Mouse (Mus musculus): ENCODE data around the gene Ltbp1. TPM values are rescaled to one million over a fixed set of nuclear protein-coding genes. Genes with fewer than 3 reads are reported as not detected.
A peak's percentile ranks its signal among the peaks of the same experiment; 100 is the strongest.
"Not testable (repeated sequence)": the region's sequence is repeated elsewhere in the genome, so short reads cannot be mapped to it uniquely, and the experiment has no call there.

Ltbp1 gene
- polyA plus RNA-seq, 1 experiment from 2014 or later = 2.1 TPM

DNA sequence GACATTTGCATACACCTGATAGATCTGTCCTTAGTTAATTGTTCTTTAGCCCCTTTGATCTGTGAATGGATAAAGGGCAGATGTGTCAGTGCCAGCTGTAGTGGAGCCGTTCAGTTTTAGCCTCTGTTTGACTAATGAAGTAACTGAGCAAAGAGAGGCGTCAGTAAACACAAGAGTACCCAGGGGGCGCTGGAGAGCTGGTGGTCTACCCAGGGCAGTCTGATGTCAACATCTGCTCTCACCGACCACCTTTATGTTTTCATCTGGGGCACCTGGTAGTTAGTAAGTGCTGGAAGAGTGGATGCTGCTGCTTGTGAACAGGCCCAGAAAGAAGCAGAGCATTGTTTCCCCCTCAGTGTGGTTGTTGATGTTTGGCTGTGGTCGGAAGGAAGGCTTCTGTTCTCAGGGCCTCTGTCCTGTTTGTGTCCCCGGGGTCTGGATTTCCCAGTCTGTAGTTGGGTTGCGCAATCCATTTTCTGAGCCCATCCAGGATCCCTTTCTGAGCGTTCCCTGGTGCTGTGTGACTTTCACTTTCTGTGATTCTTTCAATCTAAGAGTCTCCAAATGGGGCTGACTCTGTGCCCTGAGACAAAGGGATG is 123.1 kb downstream of the Ltbp1 start:
- ATAC-seq (ENCODE audit: low read depth) = no peak
- no peak overlapping the region for H3K27ac ChIP-seq (ENCODE audit: low read length)
- H3K9ac ChIP-seq (ENCODE audit: low read depth, low read length) = no peak overlapping the region
- 29% methylated on average over 8 of the region's 8 CpGs for WGBS (ENCODE audit: insufficient replicate concordance)
- H3K4me3 ChIP-seq (ENCODE audit: low read depth, low read length) = no peak overlapping the region
- no peaks in the 10 kb centered on the region for H3K9me3 ChIP-seq (replicated peaks; ENCODE audit: control insufficient read depth, low read length)
- no peak overlapping the region for H3K4me2 ChIP-seq (ENCODE audit: low read depth, low read length)
- H3K4me1 ChIP-seq (ENCODE audit: control insufficient read depth, low read depth, low read length) = no peaks in the 10 kb centered on the region
- no peaks in the 10 kb centered on the region for H3K36me3 ChIP-seq (ENCODE audit: control insufficient read depth, insufficient read depth)
- H3K27me3 ChIP-seq (ENCODE audit: control insufficient read depth, insufficient read depth, low read depth, low read length) = no peaks in the 10 kb centered on the region

DNA sequence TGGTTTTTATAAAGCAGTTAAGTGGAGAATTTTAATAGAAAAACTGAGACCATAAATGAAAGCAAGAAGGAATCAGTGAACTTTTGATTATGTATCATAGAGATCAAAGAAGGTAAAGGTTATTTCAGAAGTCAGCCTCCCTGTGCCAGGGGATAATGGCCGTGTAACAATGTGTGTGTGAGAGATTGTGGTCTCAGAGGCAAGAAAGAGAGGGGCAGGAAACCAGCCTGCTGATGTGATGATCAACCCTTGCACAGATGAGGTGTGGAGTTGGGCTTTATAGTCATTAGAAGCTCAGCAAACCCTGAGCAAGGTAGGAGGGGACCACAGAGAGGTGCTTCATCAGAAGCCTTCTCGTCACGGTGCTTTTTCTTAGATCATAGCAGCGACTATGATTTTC is 128.6 kb downstream of the Ltbp1 start:
- no peak overlapping the region for H3K4me3 ChIP-seq (ENCODE audit: low read depth, low read length)
- no peak for ATAC-seq (ENCODE audit: low read depth)
- WGBS (ENCODE audit: insufficient replicate concordance) = 57% methylated on average over 4 of the region's 4 CpGs
- no peak overlapping the region for H3K27ac ChIP-seq (ENCODE audit: low read length)
- no peaks in the 10 kb centered on the region for H3K27me3 ChIP-seq (ENCODE audit: control insufficient read depth, insufficient read depth, low read depth, low read length)
- H3K9me3 ChIP-seq (replicated peaks; ENCODE audit: control insufficient read depth, low read length) = no peaks in the 10 kb centered on the region
- H3K4me2 ChIP-seq (ENCODE audit: low read depth, low read length) = no peak overlapping the region
- no peaks in the 10 kb centered on the region for H3K4me1 ChIP-seq (ENCODE audit: control insufficient read depth, low read depth, low read length)
- no peaks in the 10 kb centered on the region for H3K36me3 ChIP-seq (ENCODE audit: control insufficient read depth, insufficient read depth)
- H3K9ac ChIP-seq (ENCODE audit: low read depth, low read length) = no peak overlapping the region

DNA sequence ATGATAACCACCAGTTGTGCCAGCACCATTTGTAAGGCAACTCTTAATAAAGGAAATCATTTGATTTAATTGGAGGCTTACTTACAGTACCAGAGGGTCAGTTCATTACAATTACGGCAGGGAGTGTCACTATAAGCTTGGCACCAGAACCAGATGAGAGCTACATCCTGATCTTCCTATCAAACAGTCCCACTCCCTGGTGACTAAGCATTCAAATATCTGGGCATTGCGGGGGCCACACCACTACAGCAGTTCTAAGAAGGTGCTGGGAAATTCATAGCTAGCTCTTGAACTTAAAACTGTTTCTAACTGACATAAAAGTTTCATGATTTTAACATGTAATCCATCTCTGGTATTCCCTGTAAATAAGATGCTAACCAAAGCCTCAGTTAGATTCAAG is 134.4 kb downstream of the Ltbp1 start:
- H3K4me1 ChIP-seq (ENCODE audit: control insufficient read depth, low read depth, low read length) = peaks cover 7% of the 10 kb centered on the region; the same call in 1 of the 2 replicates
- no peak overlapping the region for H3K27ac ChIP-seq (ENCODE audit: low read length)
- no peaks in the 10 kb centered on the region for H3K9me3 ChIP-seq (replicated peaks; ENCODE audit: control insufficient read depth, low read length)
- H3K9ac ChIP-seq (ENCODE audit: low read depth, low read length) = no peak overlapping the region
- no peaks in the 10 kb centered on the region for H3K36me3 ChIP-seq (ENCODE audit: control insufficient read depth, insufficient read depth)
- 31% methylated on average over 2 of the region's 2 CpGs for WGBS (ENCODE audit: insufficient replicate concordance)
- no peak overlapping the region for H3K4me3 ChIP-seq (ENCODE audit: low read depth, low read length)
- H3K27me3 ChIP-seq (ENCODE audit: control insufficient read depth, insufficient read depth, low read depth, low read length) = no peaks in the 10 kb centered on the region
- ATAC-seq (ENCODE audit: low read depth) = peak; percentile 75
- no peak overlapping the region for H3K4me2 ChIP-seq (ENCODE audit: low read depth, low read length)

DNA sequence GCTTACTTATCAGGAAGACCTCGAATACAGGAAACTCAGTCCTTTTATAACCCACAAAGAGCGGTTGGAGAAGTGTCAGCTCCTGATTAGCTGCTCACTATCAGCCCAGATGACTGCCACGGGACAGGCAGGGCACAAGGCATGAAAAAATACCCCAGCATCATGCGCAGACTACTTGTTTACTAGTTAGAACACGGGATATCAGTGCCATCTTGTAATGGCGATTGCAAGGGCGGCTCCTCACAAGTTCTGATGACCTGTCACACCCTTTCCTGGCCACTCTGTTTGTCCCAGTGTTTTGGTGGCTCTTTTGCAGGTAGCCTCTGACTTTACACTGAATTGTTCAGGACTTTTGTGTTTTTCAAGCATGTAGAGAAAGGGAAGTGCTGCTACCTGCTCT is 137.5 kb downstream of the Ltbp1 start:
- peak; percentile 78 for ATAC-seq (ENCODE audit: low read depth)
- 11% methylated on average over 7 of the region's 7 CpGs for WGBS (ENCODE audit: insufficient replicate concordance)
- H3K36me3 ChIP-seq (ENCODE audit: control insufficient read depth, insufficient read depth) = not testable (repeated sequence)

DNA sequence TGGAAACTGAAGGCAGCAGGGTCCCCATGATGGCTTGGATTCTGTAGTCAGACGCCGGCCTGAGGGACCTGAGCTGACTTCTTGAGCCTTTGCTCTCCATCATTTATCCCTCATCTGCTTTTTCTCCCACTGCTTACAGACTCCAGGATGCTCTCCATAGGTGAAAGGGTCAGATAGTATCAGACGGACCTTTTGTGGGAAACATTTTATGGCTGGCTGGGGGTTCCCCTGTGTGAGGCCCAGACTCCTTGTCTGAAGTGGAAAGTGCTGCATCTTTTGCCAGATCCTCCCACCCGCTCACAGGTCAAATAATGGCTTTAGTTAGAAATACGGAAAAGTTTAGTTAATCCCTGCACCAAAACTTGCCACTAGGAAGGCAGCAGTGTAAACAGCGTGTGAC is 138.6 kb downstream of the Ltbp1 start:
- no peak overlapping the region for H3K9ac ChIP-seq (ENCODE audit: low read depth, low read length)
- H3K36me3 ChIP-seq (ENCODE audit: control insufficient read depth, insufficient read depth) = no peaks in the 10 kb centered on the region
- no peak overlapping the region for H3K27ac ChIP-seq (ENCODE audit: low read length)
- WGBS (ENCODE audit: insufficient replicate concordance) = 83% methylated on average over 6 of the region's 6 CpGs
- H3K4me1 ChIP-seq (ENCODE audit: control insufficient read depth, low read depth, low read length) = peaks cover 7% of the 10 kb centered on the region; the same call in 1 of the 2 replicates
- no peak for ATAC-seq (ENCODE audit: low read depth)
- H3K4me2 ChIP-seq (ENCODE audit: low read depth, low read length) = no peak overlapping the region
- no peak overlapping the region for H3K4me3 ChIP-seq (ENCODE audit: low read depth, low read length)
- no peaks in the 10 kb centered on the region for H3K27me3 ChIP-seq (ENCODE audit: control insufficient read depth, insufficient read depth, low read depth, low read length)
- H3K9me3 ChIP-seq (replicated peaks; ENCODE audit: control insufficient read depth, low read length) = no peaks in the 10 kb centered on the region

More for the DNA sequence above, 137.5 kb downstream of the Ltbp1 start:
- not testable (repeated sequence) for H3K4me3 ChIP-seq (ENCODE audit: low read depth, low read length); H3K27me3 ChIP-seq (ENCODE audit: control insufficient read depth, insufficient read depth, low read depth, low read length); H3K4me1 ChIP-seq (ENCODE audit: control insufficient read depth, low read depth, low read length); H3K9me3 ChIP-seq (replicated peaks; ENCODE audit: control insufficient read depth, low read length)
- Histone ChIP-seq H3K4me2 (ENCODE audit: low read depth, low read length) (peak overlapping the region; percentile 38), H3K27ac (ENCODE audit: low read length) (peak overlapping the region; percentile 70), H3K9ac (ENCODE audit: low read depth, low read length) (0 out of 2 replicates have a peak overlapping the region, but pooled peaks have one; percentile 20)

DNA sequence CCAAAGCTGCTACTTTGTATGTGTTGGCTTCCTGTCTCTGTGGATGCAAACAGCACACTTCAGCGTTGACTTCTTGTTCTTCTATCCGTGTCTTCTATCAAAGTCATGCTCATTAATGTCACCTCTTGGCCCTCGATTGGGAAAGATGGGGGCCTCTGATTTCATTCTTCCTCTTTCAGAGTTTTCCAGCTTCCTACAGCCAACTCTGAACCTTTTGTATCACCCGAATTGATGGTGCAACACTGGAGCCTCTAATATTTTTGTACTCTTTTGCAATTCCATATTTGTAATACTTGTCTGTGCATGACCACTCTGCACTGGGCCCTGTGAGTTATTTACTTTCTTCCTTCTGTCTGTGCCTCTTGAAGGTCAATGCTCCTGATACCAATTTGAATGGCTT is 141.8 kb downstream of the Ltbp1 start:
- 51% methylated on average over 4 of the region's 4 CpGs for WGBS (ENCODE audit: insufficient replicate concordance)
- Histone ChIP-seq H3K4me1 (ENCODE audit: control insufficient read depth, low read depth, low read length) (peaks cover 7% of the 10 kb centered on the region; the same call in 1 of the 2 replicates), H3K4me2 (ENCODE audit: low read depth, low read length) (no peak overlapping the region), H3K27me3 (ENCODE audit: control insufficient read depth, insufficient read depth, low read depth, low read length) (no peaks in the 10 kb centered on the region), H3K36me3 (ENCODE audit: control insufficient read depth, insufficient read depth) (no peaks in the 10 kb centered on the region), H3K27ac (ENCODE audit: low read length) (no peak overlapping the region), H3K9me3 (replicated peaks; ENCODE audit: control insufficient read depth, low read length) (no peaks in the 10 kb centered on the region), H3K4me3 (ENCODE audit: low read depth, low read length) (no peak overlapping the region), H3K9ac (ENCODE audit: low read depth, low read length) (no peak overlapping the region)
- ATAC-seq (ENCODE audit: low read depth) = no peak; the same call in 1 of the 2 replicates

DNA sequence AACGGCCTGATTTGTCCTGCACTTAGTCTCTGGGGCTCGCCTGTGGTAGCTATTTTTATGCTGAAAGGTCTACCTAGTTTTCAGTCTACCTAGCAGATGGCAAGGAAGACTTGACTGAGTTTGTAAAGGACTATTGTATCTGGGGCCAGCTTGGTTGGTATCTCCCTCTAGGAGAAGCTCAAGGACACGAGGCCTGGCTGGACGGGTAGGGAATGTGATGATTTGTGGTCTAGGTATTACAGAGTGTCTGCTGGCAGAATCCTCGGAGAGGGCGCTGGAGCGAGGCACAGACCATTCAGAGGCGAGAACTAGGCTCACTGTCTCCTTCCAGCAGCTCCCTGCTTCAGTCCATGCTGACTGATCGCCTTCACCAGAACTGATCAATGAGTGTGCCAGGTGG is 146.4 kb downstream of the Ltbp1 start:
- Histone ChIP-seq H3K4me3 (ENCODE audit: low read depth, low read length) (no peak overlapping the region), H3K9ac (ENCODE audit: low read depth, low read length) (no peak overlapping the region), H3K27ac (ENCODE audit: low read length) (no peak overlapping the region), H3K27me3 (ENCODE audit: control insufficient read depth, insufficient read depth, low read depth, low read length) (no peaks in the 10 kb centered on the region), H3K36me3 (ENCODE audit: control insufficient read depth, insufficient read depth) (no peaks in the 10 kb centered on the region), H3K4me2 (ENCODE audit: low read depth, low read length) (no peak overlapping the region), H3K4me1 (ENCODE audit: control insufficient read depth, low read depth, low read length) (no peaks in the 10 kb centered on the region), H3K9me3 (replicated peaks; ENCODE audit: control insufficient read depth, low read length) (no peaks in the 10 kb centered on the region)
- WGBS (ENCODE audit: insufficient replicate concordance) = 67% methylated on average over 9 of the region's 9 CpGs
- ATAC-seq (ENCODE audit: low read depth) = no peak

DNA sequence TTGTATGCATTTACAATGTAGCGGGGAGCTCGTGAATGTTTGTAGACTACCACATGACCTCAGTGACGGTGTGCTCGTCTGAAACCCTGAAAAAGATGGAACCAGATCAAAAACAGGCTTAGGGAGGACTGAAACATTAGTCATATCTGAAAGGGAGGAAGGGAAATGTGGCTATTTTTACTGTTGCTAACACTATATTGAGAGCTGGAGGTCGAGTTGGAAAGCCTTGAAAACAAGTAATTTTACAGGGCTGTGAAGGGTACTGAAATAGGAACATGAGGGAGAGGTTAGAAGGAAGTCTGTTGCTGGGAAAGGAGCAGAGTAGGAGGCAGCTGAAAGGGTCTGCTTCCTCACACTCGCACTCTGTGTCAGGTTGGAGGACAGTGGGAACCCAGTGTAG is 147.7 kb downstream of the Ltbp1 start:
- Histone ChIP-seq H3K4me3 (ENCODE audit: low read depth, low read length) (no peak overlapping the region), H3K4me2 (ENCODE audit: low read depth, low read length) (no peak overlapping the region), H3K27ac (ENCODE audit: low read length) (no peak overlapping the region), H3K9ac (ENCODE audit: low read depth, low read length) (no peak overlapping the region), H3K9me3 (replicated peaks; ENCODE audit: control insufficient read depth, low read length) (no peaks in the 10 kb centered on the region), H3K27me3 (ENCODE audit: control insufficient read depth, insufficient read depth, low read depth, low read length) (no peaks in the 10 kb centered on the region), H3K36me3 (ENCODE audit: control insufficient read depth, insufficient read depth) (no peaks in the 10 kb centered on the region), H3K4me1 (ENCODE audit: control insufficient read depth, low read depth, low read length) (no peaks in the 10 kb centered on the region)
- no peak for ATAC-seq (ENCODE audit: low read depth)
- 53% methylated on average over 6 of the region's 6 CpGs for WGBS (ENCODE audit: insufficient replicate concordance)

DNA sequence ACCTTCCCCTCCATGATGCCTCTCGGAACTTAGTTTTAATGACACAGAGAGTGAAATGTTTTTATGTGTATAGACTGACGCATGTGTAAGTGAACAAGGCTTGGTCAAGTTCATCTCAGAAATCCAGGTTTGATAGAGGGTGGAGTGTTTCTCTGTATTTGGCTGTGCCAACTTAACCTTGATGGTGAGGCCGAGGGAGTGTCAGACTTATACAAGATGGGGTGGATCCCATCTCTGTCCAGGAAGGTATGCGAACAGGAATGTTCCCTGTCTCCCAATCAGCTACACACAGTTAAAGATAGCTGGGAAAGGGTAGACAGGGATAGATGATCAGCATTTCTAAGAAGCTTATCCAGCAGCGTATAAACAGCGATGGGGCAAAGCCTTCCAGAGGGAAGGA is 153.0 kb downstream of the Ltbp1 start:
- H3K4me3 ChIP-seq (ENCODE audit: low read depth, low read length) = no peak overlapping the region
- H3K36me3 ChIP-seq (ENCODE audit: control insufficient read depth, insufficient read depth) = no peaks in the 10 kb centered on the region
- H3K27me3 ChIP-seq (ENCODE audit: control insufficient read depth, insufficient read depth, low read depth, low read length) = no peaks in the 10 kb centered on the region
- WGBS (ENCODE audit: insufficient replicate concordance) = 77% methylated on average over 6 of the region's 6 CpGs
- no peaks in the 10 kb centered on the region for H3K9me3 ChIP-seq (replicated peaks; ENCODE audit: control insufficient read depth, low read length)
- H3K4me2 ChIP-seq (ENCODE audit: low read depth, low read length) = no peak overlapping the region
- H3K9ac ChIP-seq (ENCODE audit: low read depth, low read length) = no peak overlapping the region
- H3K4me1 ChIP-seq (ENCODE audit: control insufficient read depth, low read depth, low read length) = peaks cover 11% of the 10 kb centered on the region
- no peak for ATAC-seq (ENCODE audit: low read depth)
- H3K27ac ChIP-seq (ENCODE audit: low read length) = no peak overlapping the region

All from liver, embryonic 16.5 days (tissue).